Mouse (Mus musculus) midbrain, postnatal 0 days (tissue): ENCODE measurements around the gene Ccm2. TPM values are rescaled to one million over a fixed set of nuclear protein-coding genes. Genes with fewer than 3 reads are reported as not detected.
A peak's percentile ranks its signal among the peaks of the same experiment; 100 is the strongest.

Source experiments
- ATAC-seq: fragments of 200-750 bp; cut with Nextera tagmentation; 2 replicates; pipeline ENCODE4 v1.8.0; 2017; ENCODE audit warnings: moderate number of reproducible peaks, mild to moderate bottlenecking, moderate TSS enrichment, moderate library complexity; ENCODE audit not compliant: low FRiP score
- DNase-seq: peaks from one replicate; pipeline ENCODE4 v3.0.0-alpha.2; 2015; ENCODE audit warnings: low spot score
- H3K27ac ChIP-seq: fragments of 300-500 bp; sonication (generic); 2 replicates; pipeline ENCODE4 v1.5.1; 2014; ENCODE audit warnings: low read depth, mild to moderate bottlenecking, low read length, mixed read lengths
- H3K27me3 ChIP-seq: fragments of 300-500 bp; sonication (generic); 2 replicates; pipeline ENCODE4 v1.6.1; 2014; ENCODE audit warnings: low read length, control low read depth, mixed read lengths; ENCODE audit not compliant: insufficient read depth
- H3K36me3 ChIP-seq: fragments of 300-500 bp; sonication (generic); 2 replicates; pipeline ENCODE4 v1.6.1; 2014; ENCODE audit warnings: low read length, control low read depth, mixed read lengths; ENCODE audit not compliant: insufficient read depth
- H3K4me1 ChIP-seq: fragments of 300-500 bp; sonication (generic); 2 replicates; pipeline ENCODE4 v1.6.1; 2014; ENCODE audit warnings: mild to moderate bottlenecking, control low read depth, antibody characterized with exemption, low read length, mixed read lengths; ENCODE audit not compliant: insufficient read depth
- H3K4me2 ChIP-seq: fragments of 300-500 bp; sonication (generic); 2 replicates; pipeline ENCODE4 v1.6.1; 2014; ENCODE audit warnings: low read depth, mild to moderate bottlenecking, low read length, mixed read lengths; ENCODE audit not compliant: poor library complexity, severe bottlenecking
- H3K4me3 ChIP-seq: fragments of 300-500 bp; sonication (generic); 2 replicates; pipeline ENCODE4 v1.5.1; 2014; ENCODE audit warnings: low read depth, mild to moderate bottlenecking, low read length, moderate library complexity
- H3K9ac ChIP-seq: fragments of 300-500 bp; sonication (generic); replicated peaks from 2 replicates; pipeline ENCODE4 v1.6.1; 2014; ENCODE audit warnings: mild to moderate bottlenecking, low read length, moderate library complexity, mixed read lengths; ENCODE audit not compliant: poor library complexity, severe bottlenecking
- H3K9me3 ChIP-seq: fragments of 300-500 bp; sonication (generic); 2 replicates; pipeline ENCODE4 v1.6.1; 2016; ENCODE audit warnings: low read length, control low read depth
- CTCF ChIP-seq: IDR thresholded peaks from 2 replicates; pipeline ENCODE4 v1.5.1; 2016; ENCODE audit warnings: antibody characterized with exemption, mild to moderate bottlenecking
- WGBS: fragments of 180-500 bp; shearing (Covaris S2); extraction: QIAGEN DNeasy Blood & Tissue Kit; methylation state at CpG from one replicate; pipeline ENCODE4 v1.1.7; 2014; 5-methylcytosine and 5-hydroxymethylcytosine counted together
- polyA plus RNA-seq: library from polyadenylated mRNA; unstranded; fragments of >200 nt; fragmentation: Nextera tagmentation; extraction: Ambion mirVana; gene quantifications from 2 replicates; pipeline ENCODE4 v1.2.1, GENCODE M21; 2015
- total RNA-seq: library from RNA; depleted of rRNA; stranded (reverse); fragments of >200 nt; gene quantifications from 2 replicates; pipeline ENCODE4 v1.2.3, GENCODE M21; 2014

Ccm2 gene
- total and polyA plus RNA-seq, 2 experiments from 2014 or later, result 64.3 to 71.3 TPM

GRCm38 (mm10) chr11:6604604-6604936 is 57.9 kb downstream of the Ccm2 start:
- ATAC-seq (no peak), DNase-seq (no peak)
- H3K4me1 ChIP-seq, result peaks cover 21% of the 10 kb centered on the region

DNA sequence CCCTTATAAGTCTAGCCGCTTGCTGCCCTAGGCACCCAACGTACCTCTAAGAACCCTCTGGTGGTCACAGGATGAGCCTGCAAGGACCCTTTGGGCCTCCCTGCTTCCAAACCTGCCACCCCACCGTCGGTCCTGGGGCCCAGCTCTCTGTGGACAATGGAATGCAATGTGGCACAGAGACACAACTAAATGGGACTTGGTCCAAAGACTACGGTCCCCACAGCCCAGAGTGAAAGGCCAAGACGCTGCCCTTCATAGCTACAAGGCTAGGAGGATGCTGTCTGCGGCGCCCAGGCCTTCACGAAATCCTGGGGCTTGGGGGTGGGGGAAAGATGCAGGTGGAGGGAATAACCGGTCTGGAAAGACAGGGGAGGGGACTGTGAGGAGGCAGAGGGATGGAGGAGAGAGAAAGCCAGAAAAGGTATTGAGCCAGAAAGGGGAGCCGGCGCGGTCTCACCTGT is 58.4 kb downstream of the Ccm2 start:
- peak overlapping the region; percentile 87 for H3K4me2 ChIP-seq
- peak overlapping the region; percentile 92 for H3K9ac ChIP-seq
- H3K4me3 ChIP-seq, result peak overlapping the region; percentile 66
- DNase-seq, result peak; percentile 56
- TF ChIP-seq CTCF, result peak; percentile 65
- H3K9me3 ChIP-seq, result no peaks in the 10 kb centered on the region
- peaks cover 20% of the 10 kb centered on the region for H3K4me1 ChIP-seq
- H3K27me3 ChIP-seq, result no peaks in the 10 kb centered on the region
- WGBS, result 3% methylated on average over 12 of the region's 13 CpGs
- peak; percentile 1 for ATAC-seq
- H3K36me3 ChIP-seq, result peaks cover 26% of the 10 kb centered on the region
- peak overlapping the region; percentile 96 for H3K27ac ChIP-seq

More at GRCm38 (mm10) chr11:6604604-6604936, 57.9 kb downstream of the Ccm2 start:
- Histone ChIP-seq H3K4me3 (peak overlapping the region; percentile 66), H3K27ac (peak overlapping the region; percentile 96), H3K9ac (peak overlapping the region; percentile 92), H3K36me3 (peaks cover 27% of the 10 kb centered on the region), H3K27me3 (no peaks in the 10 kb centered on the region), H3K9me3 (no peaks in the 10 kb centered on the region), H3K4me2 (peak overlapping the region; percentile 87)
- TF ChIP-seq CTCF, result no peak

GRCm38 (mm10) chr11:6605491-6606399 is 59.1 kb downstream of the Ccm2 start, which contains the start of gene Nacad:
Gene Nacad, minus strand, starts transcription at chr11:6606053.
- H3K4me1 ChIP-seq, result peaks cover 20% of the 10 kb centered on the region
- H3K4me2 ChIP-seq, result peak within 1 kb of the TSS; percentile 87
- H3K36me3 ChIP-seq, result peaks cover 20% of the 10 kb centered on the region
- H3K27ac ChIP-seq, result peak within 1 kb of the TSS; percentile 96
- H3K9ac ChIP-seq, result peak within 1 kb of the TSS; percentile 92
- no peaks in the 10 kb centered on the region for H3K9me3 ChIP-seq
- peak; percentile 96 for DNase-seq
- H3K27me3 ChIP-seq, result no peaks in the 10 kb centered on the region
- 1% methylated on average over 26 of the region's 41 CpGs for WGBS
- H3K4me3 ChIP-seq, result peak within 1 kb of the TSS; percentile 66
- TF ChIP-seq CTCF, result peak; percentile 49
- peak; percentile 92 for ATAC-seq

DNA sequence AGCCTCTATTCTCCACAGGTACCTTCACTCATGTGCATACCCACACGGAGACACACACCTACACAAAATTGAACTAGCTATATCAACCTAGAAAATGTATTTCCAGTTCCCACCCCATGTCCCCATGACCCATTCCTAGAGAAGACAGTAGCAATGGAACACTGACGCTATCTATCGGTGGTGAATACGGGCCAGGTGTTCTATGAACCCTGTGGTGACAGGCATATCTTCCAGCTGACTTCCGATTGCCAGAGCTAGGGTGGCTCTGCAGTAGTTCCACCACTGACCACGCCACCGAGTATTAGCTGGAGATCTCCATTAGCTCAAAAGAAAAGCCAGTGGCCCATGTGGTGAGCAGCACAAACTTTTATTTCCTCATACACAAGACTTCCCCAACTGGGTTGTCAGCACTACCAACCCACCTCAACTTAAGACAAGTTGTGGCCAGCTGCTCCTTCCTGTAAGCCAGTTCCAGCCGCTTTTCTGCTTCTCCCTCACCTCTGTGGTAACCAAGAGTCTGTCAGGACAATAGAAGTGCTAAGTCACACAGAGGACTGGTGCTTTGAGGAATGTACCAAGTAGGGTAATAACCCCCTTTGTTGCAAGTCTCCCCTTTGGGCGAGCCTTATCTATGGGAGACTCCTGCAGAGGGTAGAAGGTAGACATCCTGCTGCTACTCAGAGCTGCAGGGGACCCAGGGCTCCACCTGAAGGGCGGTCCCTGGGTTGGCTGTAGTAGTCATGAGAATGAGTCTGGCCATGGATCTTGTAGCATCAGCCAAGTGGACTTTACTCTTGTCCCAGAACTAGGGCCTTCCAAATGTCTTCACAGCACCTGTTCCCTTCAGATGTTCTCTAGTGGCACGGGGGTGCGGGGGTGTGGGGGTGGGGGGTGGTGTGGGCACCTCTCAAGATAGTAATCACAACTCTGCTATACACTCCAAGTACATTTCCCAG is 68.8 kb downstream of the Ccm2 start:
- ATAC-seq, result no peak
- Histone ChIP-seq H3K4me2 (no peak overlapping the region), H3K9ac (no peak overlapping the region), H3K27me3 (no peaks in the 10 kb centered on the region), H3K4me3 (no peak overlapping the region), H3K9me3 (no peaks in the 10 kb centered on the region), H3K4me1 (no peaks in the 10 kb centered on the region), H3K36me3 (peaks cover 64% of the 10 kb centered on the region), H3K27ac (no peak overlapping the region)
- no peak for DNase-seq
- WGBS, result 91% methylated on average over 12 of the region's 12 CpGs
- no peak for TF ChIP-seq CTCF

- H3K27me3 ChIP-seq, result no peaks in the 10 kb centered on the region
- peaks cover 14% of the 10 kb centered on the region for H3K4me1 ChIP-seq
- H3K36me3 ChIP-seq, result peaks cover 44% of the 10 kb centered on the region
- 94% methylated on average over 10 of the region's 10 CpGs for WGBS
- ATAC-seq (no peak), DNase-seq (no peak)
- no peaks in the 10 kb centered on the region for H3K9me3 ChIP-seq
- no peak overlapping the region for H3K9ac ChIP-seq
- no peak overlapping the region for H3K4me2 ChIP-seq
- no peak for TF ChIP-seq CTCF
- H3K27ac ChIP-seq, result no peak overlapping the region
- no peak overlapping the region for H3K4me3 ChIP-seq
Observed at GRCm38 (mm10) chr11:6623704-6624103, 77.0 kb downstream of the Ccm2 start.
